Mouse (Mus musculus): ENCODE measurements around the gene Stx16.

Stx16 gene
- long read RNA-seq, experiment 1, partial matches to known transcripts = 0 of 5 reads
- long read RNA-seq, experiment 1, other reads (novel, unspliced or antisense) = 5 of 5 reads
- long read RNA-seq, experiment 2, partial matches to known transcripts = 0 of 10 reads
- long read RNA-seq, experiment 2, other reads (novel, unspliced or antisense) = 10 of 10 reads

- intact Hi-C loops (cut with DNase I) = loop anchor here (1.0 kb wide), 1 partner anchor 34 kb away; the partner anchor contains the start of gene Npepl1
Observed at GRCm38 (mm10) chr2:174075673-174076432, at the start of gene Stx16. TSS of gene Stx16 (plus strand) at chr2:174076308.

- intact Hi-C loops (cut with DNase I) = no loop called here
Observed at GRCm38 (mm10) chr2:174026406-174026805, 49.7 kb upstream of the Stx16 start.

- intact Hi-C loops (cut with DNase I) = no loop called here
Observed at GRCm38 (mm10) chr2:174033257-174033800, 42.8 kb upstream of the Stx16 start.

- intact Hi-C loops (cut with DNase I) = no loop called here
Observed at GRCm38 (mm10) chr2:174047656-174048055, 28.5 kb upstream of the Stx16 start.

- intact Hi-C loops (cut with DNase I) = no loop called here
Observed at GRCm38 (mm10) chr2:174049481-174050338, 26.4 kb upstream of the Stx16 start.

GRCm38 (mm10) chr2:174050339-174050685, 25.8 kb upstream of the Stx16 start:
- intact Hi-C loops (cut with DNase I) = no loop called here

GRCm38 (mm10) chr2:174051081-174051481, 25.0 kb upstream of the Stx16 start:
- intact Hi-C loops (cut with DNase I) = no loop called here

GRCm38 (mm10) chr2:174054496-174054895, 21.6 kb upstream of the Stx16 start:
- intact Hi-C loops (cut with DNase I) = no loop called here

GRCm38 (mm10) chr2:174057730-174058129, 18.4 kb upstream of the Stx16 start:
- intact Hi-C loops (cut with DNase I) = no loop called here

GRCm38 (mm10) chr2:174058316-174058939, 17.7 kb upstream of the Stx16 start:
- intact Hi-C loops (cut with DNase I) = no loop called here

GRCm38 (mm10) chr2:174059591-174060385, 16.3 kb upstream of the Stx16 start:
- intact Hi-C loops (cut with DNase I) = no loop called here

GRCm38 (mm10) chr2:174061219-174061618, 14.9 kb upstream of the Stx16 start:
- intact Hi-C loops (cut with DNase I) = no loop called here

GRCm38 (mm10) chr2:174063074-174063473, 13.0 kb upstream of the Stx16 start:
- intact Hi-C loops (cut with DNase I) = no loop called here

GRCm38 (mm10) chr2:174063527-174064211, 12.4 kb upstream of the Stx16 start:
- intact Hi-C loops (cut with DNase I) = no loop called here

- intact Hi-C loops (cut with DNase I) = no loop called here
Observed at GRCm38 (mm10) chr2:174067793-174068419, 8.2 kb upstream of the Stx16 start.

- intact Hi-C loops (cut with DNase I) = no loop called here
Observed at GRCm38 (mm10) chr2:174069532-174070049, 6.5 kb upstream of the Stx16 start.

- intact Hi-C loops (cut with DNase I) = no loop called here
Observed at GRCm38 (mm10) chr2:174071406-174071805, 4.7 kb upstream of the Stx16 start.

GRCm38 (mm10) chr2:174073156-174073790, 2.8 kb upstream of the Stx16 start:
- intact Hi-C loops (cut with DNase I) = no loop called here

- intact Hi-C loops (cut with DNase I) = no loop called here
Observed at GRCm38 (mm10) chr2:174074621-174075020, 1.5 kb upstream of the Stx16 start.

Measured in adrenal gland (tissue).